ENCODE assay signal across 25 mouse cellular contexts in genomic region chr12:81057619-81058018, GRCm38 (mm10).
"Had no signal": no experiment of that assay in that cellular context is flagged by ENCODE, and none has a peak within 500 bp of the region (broad histone marks: within the 10 kb centered on the region; RNA-seq: fewer than 3 reads in every experiment).

No protein-coding gene starts in this region.

- H3K4me1 ChIP-seq: kidney, embryonic 15.5 days; limb, embryonic 15.5 days; liver, embryonic 12.5 days had no signal

- H3K36me3 ChIP-seq: heart, embryonic 13.5 days; heart, embryonic 15.5 days; hindbrain, embryonic 13.5 days; hindbrain, embryonic 15.5 days; kidney, embryonic 15.5 days; limb, embryonic 13.5 days; limb, embryonic 15.5 days; liver, embryonic 12.5 days had no signal

- ATAC-seq: hindbrain, postnatal 0 days; intestine, embryonic 16.5 days; liver, embryonic 12.5 days had no signal

- H3K27me3 ChIP-seq: heart, embryonic 13.5 days; heart, embryonic 15.5 days; hindbrain, embryonic 13.5 days; hindbrain, embryonic 15.5 days; kidney, embryonic 15.5 days; limb, embryonic 13.5 days; limb, embryonic 15.5 days; liver, embryonic 12.5 days had no signal

- H3K9ac ChIP-seq: heart, embryonic 13.5 days; heart, embryonic 15.5 days; hindbrain, embryonic 13.5 days; hindbrain, embryonic 15.5 days; kidney, embryonic 15.5 days; limb, embryonic 13.5 days; limb, embryonic 15.5 days; liver, embryonic 12.5 days; liver, embryonic 14.5 days had no signal

- H3K4me2 ChIP-seq: heart, embryonic 11.5 days; heart, embryonic 13.5 days; heart, embryonic 15.5 days; hindbrain, embryonic 13.5 days; hindbrain, embryonic 15.5 days; kidney, embryonic 15.5 days; limb, embryonic 13.5 days; limb, embryonic 15.5 days; liver, embryonic 12.5 days had no signal

- DNase-seq: gastrocnemius, postnatal 14 days; heart, adult 2 months; heart, postnatal 14 days; heart, postnatal 36 days; kidney, adult 11 months; kidney, adult 2 months; kidney, adult 9 months; kidney, postnatal 14 days; kidney, postnatal 36 days; layer of hippocampus, adult 9-11 months; layer of hippocampus, postnatal 36 days; left cerebral cortex, postnatal 4 days had no signal

- H3K27ac ChIP-seq: heart, adult 2 months; heart, embryonic 13.5 days; heart, embryonic 15.5 days; hindbrain, embryonic 13.5 days; hindbrain, embryonic 15.5 days; hindbrain, postnatal 0 days; kidney, embryonic 15.5 days; kidney, postnatal 0 days; limb, embryonic 13.5 days; limb, embryonic 15.5 days; liver, embryonic 12.5 days; liver, embryonic 14.5 days had no signal

- H3K4me3 ChIP-seq: heart, adult 2 months; heart, embryonic 13.5 days; heart, embryonic 15.5 days; hindbrain, embryonic 13.5 days; hindbrain, embryonic 15.5 days; kidney, embryonic 15.5 days; limb, embryonic 13.5 days; limb, embryonic 15.5 days; liver, embryonic 12.5 days had no signal

- H3K9me3 ChIP-seq: heart, embryonic 13.5 days; heart, embryonic 15.5 days; hindbrain, embryonic 13.5 days; hindbrain, embryonic 15.5 days; kidney, embryonic 15.5 days; limb, embryonic 13.5 days; limb, embryonic 15.5 days; liver, embryonic 12.5 days had no signal
